Mouse (Mus musculus) limb, embryonic 14.5 days (tissue): ENCODE measurements around the gene Cbr2. TPM values are rescaled to one million over a fixed set of nuclear protein-coding genes. Genes with fewer than 3 reads are reported as not detected.
"Not testable (repeated sequence)": the region's sequence is repeated elsewhere in the genome, so short reads cannot be mapped to it uniquely, and the experiment has no call there.

Experiments
- ATAC-seq: fragments of 200-750 bp; cut with Nextera tagmentation; 2 replicates; pipeline ENCODE4 v1.8.0; 2017; ENCODE audit warnings: low read depth, moderate number of reproducible peaks, moderate TSS enrichment; ENCODE audit not compliant: low FRiP score
- DNase-seq: peaks from one replicate; pipeline ENCODE4 v3.0.0-alpha.2; 2015; ENCODE audit warnings: low spot score
- H3K27ac ChIP-seq: fragments of 300-500 bp; sonication (generic); replicated peaks from 2 replicates; pipeline ENCODE4 v1.5.1; 2014; ENCODE audit warnings: low read depth, mild to moderate bottlenecking, low read length, moderate library complexity, mixed read lengths
- H3K27me3 ChIP-seq: fragments of 300-500 bp; sonication (generic); 2 replicates; pipeline ENCODE4 v1.6.1; 2014; ENCODE audit warnings: low read length, mixed read lengths; ENCODE audit not compliant: control insufficient read depth, insufficient read depth
- H3K36me3 ChIP-seq: fragments of 300-500 bp; sonication (generic); 2 replicates; pipeline ENCODE4 v1.6.1; 2014; ENCODE audit warnings: mild to moderate bottlenecking, low read length, moderate library complexity, mixed read lengths; ENCODE audit not compliant: control insufficient read depth, insufficient read depth
- H3K4me1 ChIP-seq: fragments of 300-500 bp; sonication (generic); 2 replicates; pipeline ENCODE4 v1.6.1; 2014; ENCODE audit warnings: antibody characterized with exemption, low read length, mixed read lengths; ENCODE audit not compliant: control insufficient read depth, insufficient read depth
- H3K4me2 ChIP-seq: fragments of 300-500 bp; sonication (generic); replicated peaks from 2 replicates; pipeline ENCODE4 v1.6.1; 2014; ENCODE audit warnings: low read depth, mild to moderate bottlenecking, low read length, moderate library complexity; ENCODE audit not compliant: severe bottlenecking
- H3K4me3 ChIP-seq: fragments of 300-500 bp; sonication (generic); replicated peaks from 2 replicates; pipeline ENCODE4 v1.5.1; 2014; ENCODE audit warnings: low read length
- H3K9ac ChIP-seq: fragments of 300-500 bp; sonication (generic); 2 replicates; pipeline ENCODE4 v1.6.1; 2014; ENCODE audit warnings: mild to moderate bottlenecking, low read depth, low read length, moderate library complexity; ENCODE audit not compliant: severe bottlenecking
- H3K9me3 ChIP-seq: fragments of 300-500 bp; sonication (generic); 2 replicates; pipeline ENCODE4 v1.6.1; 2016; ENCODE audit warnings: low read length; ENCODE audit not compliant: control insufficient read depth
- POLR2A ChIP-seq: fragments of 200-500 bp; IDR thresholded peaks from 2 replicates; pipeline ENCODE4 v1.8.0; 2012; ENCODE audit warnings: inconsistent platforms, mild to moderate bottlenecking, moderate library complexity, borderline replicate concordance; ENCODE audit not compliant: insufficient read depth, insufficient read length; ENCODE audit errors: extremely low read depth
- WGBS: fragments of 180-500 bp; shearing (Covaris S2); extraction: QIAGEN DNeasy Blood & Tissue Kit; methylation state at CpG from one replicate; pipeline ENCODE4 v1.1.7; 2014; 5-methylcytosine and 5-hydroxymethylcytosine counted together
- polyA plus RNA-seq, 2 experiments: library from polyadenylated mRNA; depleted of rRNA in 1 of 2; stranded (reverse) in 1 of 2; unstranded in 1 of 2; fragments of >200 nt; fragmentation: Nextera tagmentation in 1 of 2; extraction: Ambion mirVana in 1 of 2; gene quantifications; 2 replicates each; pipeline versions ENCODE4 v1.2.1 to v1.2.3; 2012 to 2014

Cbr2 gene
- polyA plus RNA-seq, 2 experiments: 7.3 to 11.9 TPM

DNA sequence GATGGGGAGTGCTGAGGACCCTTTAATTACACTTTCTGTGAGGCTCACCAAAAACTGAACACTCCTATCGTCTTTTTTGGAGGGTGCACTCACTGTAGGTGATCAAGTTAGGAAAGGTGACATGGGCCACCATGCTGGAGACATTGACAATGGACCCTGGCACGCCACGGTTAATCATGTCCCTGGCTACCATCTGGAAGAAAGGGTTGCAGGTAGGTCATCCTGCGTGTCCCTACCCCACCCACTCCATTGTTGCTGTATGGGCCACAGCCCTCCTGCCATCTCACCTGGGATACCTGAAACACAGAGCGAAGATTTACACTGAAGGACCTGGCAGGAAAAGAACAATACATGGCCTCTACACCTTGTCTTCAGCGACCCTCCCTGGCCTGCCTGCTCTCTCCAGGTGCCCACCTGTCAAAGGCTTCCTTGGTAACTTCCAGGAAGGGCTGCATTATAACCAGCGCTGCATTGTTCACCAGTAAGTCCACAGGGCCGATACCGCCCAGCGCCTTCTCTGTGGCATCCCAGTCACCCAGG is 1.5 kb downstream of the Cbr2 start:
- H3K4me2 ChIP-seq: no peak overlapping the region
- TF ChIP-seq POLR2A: no peak
- no peaks in the 10 kb centered on the region for H3K36me3 ChIP-seq
- H3K27ac ChIP-seq: no peak overlapping the region
- no peaks in the 10 kb centered on the region for H3K27me3 ChIP-seq
- no peaks in the 10 kb centered on the region for H3K9me3 ChIP-seq
- no peak overlapping the region for H3K9ac ChIP-seq
- peaks cover 14% of the 10 kb centered on the region; the same call in 1 of the 2 replicates for H3K4me1 ChIP-seq
- ATAC-seq (no peak), DNase-seq (no peak)
- WGBS: 88% methylated on average over 10 of the region's 10 CpGs
- no peak overlapping the region for H3K4me3 ChIP-seq

DNA sequence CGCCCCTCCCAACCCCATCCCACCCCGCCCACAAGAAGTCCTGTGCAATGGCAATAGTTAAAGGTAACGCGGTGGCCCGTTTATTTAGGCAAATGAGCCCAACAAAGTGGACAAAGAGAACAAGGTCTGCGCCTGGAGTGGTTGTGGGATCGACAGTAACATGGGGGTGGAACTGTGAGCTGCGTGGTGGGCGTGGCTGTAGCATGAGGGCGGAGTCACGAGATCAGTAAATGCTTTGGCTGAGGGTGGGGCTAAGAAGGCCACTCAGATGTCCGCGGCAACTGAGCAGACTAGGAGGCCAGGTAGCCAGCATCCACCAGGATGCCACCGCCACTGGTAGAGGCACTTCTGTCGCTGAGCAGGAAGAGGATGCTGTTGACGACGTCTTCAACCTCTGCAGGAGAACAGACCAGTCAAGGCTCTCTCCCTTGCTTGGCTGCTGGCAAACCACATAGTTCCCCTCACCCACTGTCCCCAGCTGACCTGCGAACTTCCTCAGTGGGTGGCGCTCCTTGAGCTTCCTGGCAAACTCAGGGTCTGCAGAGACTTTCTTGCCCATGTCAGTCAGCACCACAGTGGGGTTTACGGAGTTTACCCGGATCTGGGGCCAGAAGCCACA is 2.4 kb downstream of the Cbr2 start:
- ATAC-seq: 0 out of 2 replicates have a peak, but pooled peaks have one; percentile 38
- H3K9ac ChIP-seq: not testable (repeated sequence)

DNA sequence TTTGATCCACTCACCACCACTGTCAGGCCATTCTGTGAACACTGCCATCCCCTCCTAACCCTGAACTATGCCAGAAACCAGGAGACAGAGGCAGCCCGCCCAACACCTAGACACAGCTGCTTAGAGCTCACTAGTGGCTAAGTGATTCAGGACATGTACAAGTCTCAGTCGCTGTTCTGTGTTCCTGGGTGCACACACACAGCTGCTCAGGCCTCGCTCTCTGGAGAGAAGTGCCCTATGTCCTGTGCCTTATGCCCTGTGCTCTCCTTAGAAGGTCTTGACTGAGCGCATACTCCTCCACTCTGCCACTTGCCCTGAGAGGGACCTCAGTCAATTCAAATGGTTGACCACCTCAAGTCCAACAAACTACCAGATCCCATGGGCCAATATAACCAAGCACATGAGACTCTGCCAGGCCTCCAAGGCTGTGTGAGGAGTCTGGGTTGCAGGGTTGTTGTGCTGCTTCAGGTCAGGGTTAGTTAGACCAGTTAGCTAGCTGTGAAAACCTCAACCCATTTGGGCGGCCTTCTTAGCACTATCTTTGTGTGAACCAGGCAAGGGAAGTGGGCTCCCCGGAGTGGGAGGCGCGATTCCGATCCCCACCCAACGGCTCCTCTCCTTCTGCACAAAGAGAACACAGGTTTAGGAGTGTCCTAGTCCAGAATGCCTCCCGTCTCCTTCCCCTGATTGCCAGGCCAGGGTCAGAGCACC is 3.2 kb downstream of the Cbr2 start:
- Histone ChIP-seq H3K4me2 (no peak overlapping the region), H3K36me3 (peaks cover 5% of the 10 kb centered on the region; the same call in 1 of the 2 replicates), H3K27me3 (no peaks in the 10 kb centered on the region), H3K9ac (no peak overlapping the region), H3K4me1 (peaks cover 14% of the 10 kb centered on the region; the same call in 1 of the 2 replicates), H3K9me3 (no peaks in the 10 kb centered on the region), H3K4me3 (no peak overlapping the region), H3K27ac (no peak overlapping the region)
- no peak for TF ChIP-seq POLR2A
- ATAC-seq (no peak), DNase-seq (no peak)
- WGBS: 69% methylated on average over 11 of the region's 11 CpGs

More for the DNA sequence above, 2.4 kb downstream of the Cbr2 start:
- H3K4me3 ChIP-seq: 0 out of 2 replicates have a peak overlapping the region, but pooled peaks have one; percentile 0
- WGBS: 3% methylated on average over 17 of the region's 21 CpGs
- not testable (repeated sequence) for H3K27ac ChIP-seq, H3K9me3 ChIP-seq, H3K27me3 ChIP-seq, H3K36me3 ChIP-seq
- DNase-seq: peak; percentile 43
- peak overlapping the region; percentile 37 for H3K4me2 ChIP-seq
- peaks cover 14% of the 10 kb centered on the region; the same call in 1 of the 2 replicates for H3K4me1 ChIP-seq

DNA sequence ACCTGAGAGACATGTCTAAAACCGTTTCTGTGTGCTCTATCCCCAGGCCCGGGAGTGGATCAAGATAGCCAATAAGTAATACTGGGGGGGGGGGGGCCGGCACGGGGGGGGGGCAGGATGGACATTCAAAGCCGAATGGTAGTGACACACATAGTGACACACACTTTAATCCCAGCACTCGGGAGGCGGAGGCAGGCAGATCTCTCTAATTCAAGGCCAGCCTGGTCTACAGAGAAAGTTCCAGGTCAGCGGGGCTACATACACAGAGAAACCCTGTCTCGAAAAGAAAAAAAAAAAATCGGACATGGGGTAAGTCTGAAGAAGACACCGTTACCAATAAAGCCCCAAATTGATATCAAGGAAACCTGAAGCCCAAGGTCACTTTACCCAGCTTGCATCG is 4.3 kb downstream of the Cbr2 start:
- ATAC-seq (no peak), DNase-seq (no peak)
- no peak overlapping the region for H3K9ac ChIP-seq
- no peaks in the 10 kb centered on the region for H3K9me3 ChIP-seq
- 74% methylated on average over 10 of the region's 12 CpGs for WGBS
- TF ChIP-seq POLR2A: no peak
- peak overlapping the region; percentile 87; the same call in 1 of the 2 replicates for H3K4me2 ChIP-seq
- H3K27me3 ChIP-seq: no peaks in the 10 kb centered on the region
- H3K4me1 ChIP-seq: peaks cover 9% of the 10 kb centered on the region; the same call in 1 of the 2 replicates
- no peak overlapping the region for H3K27ac ChIP-seq
- H3K36me3 ChIP-seq: peaks cover 8% of the 10 kb centered on the region; the same call in 1 of the 2 replicates
- H3K4me3 ChIP-seq: no peak overlapping the region

DNA sequence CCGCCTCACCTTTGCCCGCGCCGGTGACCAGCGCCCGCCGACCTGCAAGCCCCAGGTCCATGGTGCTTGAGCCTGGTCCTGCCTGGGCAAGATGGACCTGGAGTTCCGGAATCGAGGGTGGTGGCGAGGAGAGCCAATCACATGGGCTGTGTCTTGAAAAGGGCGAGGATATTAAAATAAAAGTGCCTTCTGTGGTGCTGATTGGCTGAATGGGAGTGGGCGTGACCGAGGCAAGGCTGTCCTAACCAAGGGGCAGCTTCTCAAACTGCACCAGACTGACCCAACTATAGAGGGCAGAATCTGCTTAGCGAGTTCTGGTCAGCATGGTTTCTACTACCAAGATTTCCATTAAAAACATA is 4.8 kb downstream of the Cbr2 start, which contains the start of gene Dcxr:
Gene Dcxr, minus strand, starts transcription at position 113 of the 359 bp plus-strand sequence.
- H3K27me3 ChIP-seq: no peaks in the 10 kb centered on the region
- peaks cover 8% of the 10 kb centered on the region for H3K4me1 ChIP-seq
- peaks cover 8% of the 10 kb centered on the region; the same call in 1 of the 2 replicates for H3K36me3 ChIP-seq
- ATAC-seq (peak; percentile 92), DNase-seq (peak; percentile 85)
- H3K9me3 ChIP-seq: no peaks in the 10 kb centered on the region
- H3K4me3 ChIP-seq: peak within 1 kb of the TSS; percentile 53
- H3K4me2 ChIP-seq: peak within 1 kb of the TSS; percentile 87
- no peak within 1 kb of the TSS for H3K27ac ChIP-seq
- peak within 1 kb of the TSS; percentile 59 for H3K9ac ChIP-seq
- no peak for TF ChIP-seq POLR2A
- under 1% methylated on average over 14 of the region's 14 CpGs for WGBS
